ENCODE assay signal across 13 mouse cellular contexts in the genomic region with DNA sequence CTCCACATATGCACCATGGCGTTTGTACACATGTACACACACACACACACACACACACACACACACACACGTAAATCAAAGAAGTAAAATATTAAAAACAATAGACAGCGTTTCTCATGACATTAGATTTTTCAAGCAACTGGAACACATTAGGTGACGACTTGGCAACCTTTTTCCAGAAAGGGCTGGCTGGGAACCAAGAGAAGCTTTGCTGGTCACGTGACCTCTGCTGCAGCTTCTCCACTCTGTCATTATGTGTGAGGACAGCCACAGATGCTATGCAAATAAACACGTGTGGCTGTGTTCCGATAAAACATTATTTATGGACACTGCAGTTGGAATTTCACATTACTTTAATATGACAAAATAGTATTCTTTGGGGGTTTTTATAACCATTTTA.
DNase-seq lines count a peak whose midpoint lies in the region; ATAC-seq and TF ChIP-seq lines count a peak whose summit lies in the region.
"Had no signal": no experiment of that assay in that cellular context is flagged by ENCODE, and none has a peak within 500 bp of the region (broad histone marks: within the 10 kb centered on the region; RNA-seq: fewer than 3 reads in every experiment).

No protein-coding gene starts in this region.

- H3K79me2 ChIP-seq in myocyte (ENCODE audit: control insufficient read depth, insufficient read depth) = no peaks in the 10 kb centered on the region

- ATAC-seq in megakaryocyte-erythroid progenitor cell, adult 5-6 weeks (replicated peaks; ENCODE audit: low FRiP score, low TSS enrichment, poor library complexity, severe bottlenecking) = no peak
- ATAC-seq: liver, postnatal 0 days had no signal

- TF ChIP-seq POLR2A in kidney, adult 2 months (IDR thresholded peaks at IDR 0.05; ENCODE audit: low read depth, low read length) = no peak
- TF ChIP-seq POLR2A in myocyte (IDR thresholded peaks at IDR 0.05; ENCODE audit: insufficient read length, low read depth) = no peak

- H3K4me2 ChIP-seq in myocyte (ENCODE audit: low read depth) = no peak overlapping the region
- H3K4me2 ChIP-seq: embryonic facial prominence, embryonic 13.5 days; heart, embryonic 15.5 days had no signal

- H3K4me1 ChIP-seq in kidney, adult 2 months (ENCODE audit: control insufficient read depth, insufficient read depth, low read length) = no peaks in the 10 kb centered on the region

- WGBS in kidney, adult 2 months = 37% methylated on average over 7 of the region's 7 CpGs

- no peak overlapping the region for H3K27ac ChIP-seq in kidney, adult 2 months (ENCODE audit: insufficient read depth, low read depth, low read length)
- H3K27ac ChIP-seq: embryonic facial prominence, embryonic 13.5 days; heart, embryonic 15.5 days had no signal

- H3K27me3 ChIP-seq in kidney, adult 2 months (replicated peaks; ENCODE audit: control insufficient read depth, insufficient read depth, low read length) = no peaks in the 10 kb centered on the region
- H3K27me3 ChIP-seq in myocyte (ENCODE audit: control insufficient read depth, insufficient read depth, insufficient read length) = no peaks in the 10 kb centered on the region
- H3K27me3 ChIP-seq: heart, embryonic 15.5 days had no signal

- no peak overlapping the region for H3K4me3 ChIP-seq in kidney, adult 2 months (ENCODE audit: insufficient read depth, low read depth, low read length)
- no peak overlapping the region for H3K4me3 ChIP-seq in myocyte
- H3K4me3 ChIP-seq: embryonic facial prominence, embryonic 13.5 days; heart, embryonic 15.5 days had no signal

- no peaks in the 10 kb centered on the region for H3K36me3 ChIP-seq in kidney, adult 2 months (ENCODE audit: control insufficient read depth, insufficient read depth, low read length)
- no peaks in the 10 kb centered on the region for H3K36me3 ChIP-seq in myocyte (ENCODE audit: control insufficient read depth, insufficient read depth)
- H3K36me3 ChIP-seq: embryonic facial prominence, embryonic 13.5 days; heart, embryonic 15.5 days had no signal

- DNase-seq in adrenal gland, postnatal 14 days = peak; percentile 68
- DNase-seq in adrenal gland, adult 8-10 months = no peak
- peak; percentile 78 for DNase-seq in kidney, adult 2 months
- no peak for DNase-seq in kidney, adult 11 months
- DNase-seq in testis, postnatal 10 days (ENCODE audit: low spot score) = peak; percentile 32
- no peak for DNase-seq in testis, postnatal 14 days (ENCODE audit: low spot score)
- DNase-seq: cerebellum, adult 18-20 months; liver, postnatal 0 days; thymus, adult 18-20 months had no signal

- no peak for TF ChIP-seq CTCF in kidney, adult 2 months (conservative IDR thresholded peaks at IDR 0.05; ENCODE audit: insufficient read depth, insufficient read length, low read depth, low read length)

- H3ac ChIP-seq in myocyte (ENCODE audit: control insufficient read depth, insufficient read length) = no peak overlapping the region

TF ChIP-seq in myocyte, 11 proteins besides CTCF, POLR2A, EP300 and RAD21:
- TF ChIP-seq REST (IDR thresholded peaks at IDR 0.05; ENCODE audit: insufficient read depth, insufficient read length) (no peak), USF1 (IDR thresholded peaks at IDR 0.05; ENCODE audit: low read depth) (peak; percentile 90), MYOD1 (IDR thresholded peaks at IDR 0.05; ENCODE audit: control insufficient read depth in 1 of 3, insufficient read length in 2 of 3, low read depth in 2 of 3) (peak in 2 of 3 experiments; percentile 28 to 50)

Comparison
In these comparisons a context has a peak if more than half of its experiments do, and no peak if none do; other contexts are left out.
1. DNase-seq: peak in adrenal gland, postnatal 14 days (single experiment), kidney, adult 2 months (single experiment) and testis, postnatal 10 days (single experiment); none in adrenal gland, adult 8-10 months (single experiment), kidney, adult 11 months (single experiment) and testis, postnatal 14 days (single experiment).